Mouse (Mus musculus): ENCODE measurements at regions not wholly inside any gene's neighbourhood (a gene's known extent, or its start where the extent isn't known, plus 50 kb on each side); places are given as distances from the start of the nearest gene placed in this dataset.
A peak's percentile ranks its signal among the peaks of the same experiment; 100 is the strongest.

GRCm38 (mm10) chr15:36888351-36889069 lies 119.1 kb downstream of the Zfp706 start:
- 88% methylated on average over 11 of the region's 11 CpGs for WGBS
- Histone ChIP-seq H3K4me1 (ENCODE audit: control insufficient read depth, insufficient read depth, low read length) (peaks cover 24% of the 10 kb centered on the region), H3K27me3 (ENCODE audit: control insufficient read depth, insufficient read depth, low read length) (no peaks in the 10 kb centered on the region), H3K4me3 (replicated peaks; ENCODE audit: insufficient read depth, low read depth, low read length) (no peak overlapping the region), H3K27ac (ENCODE audit: insufficient read depth, low read length) (no peak overlapping the region)
- TF ChIP-seq POLR2A (IDR thresholded peaks at IDR 0.05; ENCODE audit: borderline replicate concordance, insufficient read depth, low read length) (no peak), CTCF (IDR thresholded peaks at IDR 0.05; ENCODE audit: borderline replicate concordance, insufficient read depth, low read depth, low read length) (no peak)
- no peak for DNase-seq

- peak; percentile 51 to 78 for DNase-seq
- no peak overlapping the region for H3K4me3 ChIP-seq (replicated peaks; ENCODE audit: insufficient read depth, low read depth, low read length)
- peaks cover 9% of the 10 kb centered on the region for H3K4me1 ChIP-seq (ENCODE audit: control insufficient read depth, insufficient read depth, low read length)
- 57% methylated on average over 11 of the region's 11 CpGs for WGBS
- H3K27ac ChIP-seq (ENCODE audit: insufficient read depth, low read length) = no peak overlapping the region
- H3K27me3 ChIP-seq (ENCODE audit: control insufficient read depth, insufficient read depth, low read length) = no peaks in the 10 kb centered on the region
- no peak for TF ChIP-seq POLR2A (IDR thresholded peaks at IDR 0.05; ENCODE audit: borderline replicate concordance, insufficient read depth, low read length)
- no peak for TF ChIP-seq CTCF (IDR thresholded peaks at IDR 0.05; ENCODE audit: borderline replicate concordance, insufficient read depth, low read depth, low read length)
These were observed 122.8 kb downstream of the Zfp706 start for GRCm38 (mm10) chr15:36884671-36885365.

GRCm38 (mm10) chr15:36884074-36884473 lies 123.5 kb downstream of the Zfp706 start:
- TF ChIP-seq POLR2A (IDR thresholded peaks at IDR 0.05; ENCODE audit: borderline replicate concordance, insufficient read depth, low read length) = no peak
- no peak for TF ChIP-seq CTCF (IDR thresholded peaks at IDR 0.05; ENCODE audit: borderline replicate concordance, insufficient read depth, low read depth, low read length)
- Histone ChIP-seq H3K4me1 (ENCODE audit: control insufficient read depth, insufficient read depth, low read length) (peaks cover 9% of the 10 kb centered on the region), H3K27ac (ENCODE audit: insufficient read depth, low read length) (no peak overlapping the region), H3K4me3 (replicated peaks; ENCODE audit: insufficient read depth, low read depth, low read length) (no peak overlapping the region), H3K27me3 (ENCODE audit: control insufficient read depth, insufficient read depth, low read length) (no peaks in the 10 kb centered on the region)
- WGBS = 94% methylated on average over 3 of the region's 3 CpGs
- DNase-seq = no peak

GRCm38 (mm10) chr15:36883156-36883555 lies 124.4 kb downstream of the Zfp706 start:
- no peak overlapping the region for H3K4me3 ChIP-seq (replicated peaks; ENCODE audit: insufficient read depth, low read depth, low read length)
- no peak for DNase-seq
- peaks cover 9% of the 10 kb centered on the region for H3K4me1 ChIP-seq (ENCODE audit: control insufficient read depth, insufficient read depth, low read length)
- no peaks in the 10 kb centered on the region for H3K27me3 ChIP-seq (ENCODE audit: control insufficient read depth, insufficient read depth, low read length)
- no peak overlapping the region for H3K27ac ChIP-seq (ENCODE audit: insufficient read depth, low read length)
- TF ChIP-seq CTCF (IDR thresholded peaks at IDR 0.05; ENCODE audit: borderline replicate concordance, insufficient read depth, low read depth, low read length) (no peak), POLR2A (IDR thresholded peaks at IDR 0.05; ENCODE audit: borderline replicate concordance, insufficient read depth, low read length) (no peak)
- WGBS = 73% methylated on average over 6 of the region's 6 CpGs

- DNase-seq = no peak
- no peak for TF ChIP-seq CTCF (IDR thresholded peaks at IDR 0.05; ENCODE audit: borderline replicate concordance, insufficient read depth, low read depth, low read length)
- TF ChIP-seq POLR2A (IDR thresholded peaks at IDR 0.05; ENCODE audit: borderline replicate concordance, insufficient read depth, low read length) = no peak
- Histone ChIP-seq H3K4me1 (ENCODE audit: control insufficient read depth, insufficient read depth, low read length) (peaks cover 9% of the 10 kb centered on the region), H3K27ac (ENCODE audit: insufficient read depth, low read length) (no peak overlapping the region), H3K4me3 (replicated peaks; ENCODE audit: insufficient read depth, low read depth, low read length) (no peak overlapping the region), H3K27me3 (ENCODE audit: control insufficient read depth, insufficient read depth, low read length) (no peaks in the 10 kb centered on the region)
- WGBS = 78% methylated on average over 2 of the region's 2 CpGs
These were observed 126.0 kb downstream of the Zfp706 start for GRCm38 (mm10) chr15:36881576-36881975.

- Histone ChIP-seq H3K4me1 (ENCODE audit: control insufficient read depth, insufficient read depth, low read length) (peaks cover 9% of the 10 kb centered on the region), H3K27ac (ENCODE audit: insufficient read depth, low read length) (no peak overlapping the region), H3K4me3 (replicated peaks; ENCODE audit: insufficient read depth, low read depth, low read length) (no peak overlapping the region), H3K27me3 (ENCODE audit: control insufficient read depth, insufficient read depth, low read length) (no peaks in the 10 kb centered on the region)
- no peak for DNase-seq
- 100% methylated on average over 3 of the region's 3 CpGs for WGBS
- TF ChIP-seq POLR2A (IDR thresholded peaks at IDR 0.05; ENCODE audit: borderline replicate concordance, insufficient read depth, low read length) (no peak), CTCF (IDR thresholded peaks at IDR 0.05; ENCODE audit: borderline replicate concordance, insufficient read depth, low read depth, low read length) (no peak)
These were observed 127.0 kb downstream of the Zfp706 start for GRCm38 (mm10) chr15:36880602-36881001.

GRCm38 (mm10) chr15:36879587-36879986 lies 128.0 kb downstream of the Zfp706 start:
- DNase-seq = no peak
- TF ChIP-seq POLR2A (IDR thresholded peaks at IDR 0.05; ENCODE audit: borderline replicate concordance, insufficient read depth, low read length) (no peak), CTCF (IDR thresholded peaks at IDR 0.05; ENCODE audit: borderline replicate concordance, insufficient read depth, low read depth, low read length) (no peak)
- H3K4me3 ChIP-seq (replicated peaks; ENCODE audit: insufficient read depth, low read depth, low read length) = no peak overlapping the region
- no peak overlapping the region for H3K27ac ChIP-seq (ENCODE audit: insufficient read depth, low read length)
- WGBS = 89% methylated on average over 7 of the region's 7 CpGs
- H3K27me3 ChIP-seq (ENCODE audit: control insufficient read depth, insufficient read depth, low read length) = no peaks in the 10 kb centered on the region
- H3K4me1 ChIP-seq (ENCODE audit: control insufficient read depth, insufficient read depth, low read length) = no peaks in the 10 kb centered on the region; the same call in 1 of the 2 replicates

GRCm38 (mm10) chr15:36878960-36879359 lies 128.6 kb downstream of the Zfp706 start:
- H3K27me3 ChIP-seq (ENCODE audit: control insufficient read depth, insufficient read depth, low read length) = no peaks in the 10 kb centered on the region

More at GRCm38 (mm10) chr15:36878960-36879359, 128.6 kb downstream of the Zfp706 start:
- DNase-seq = no peak
- Histone ChIP-seq H3K27ac (ENCODE audit: insufficient read depth, low read length) (no peak overlapping the region), H3K4me1 (ENCODE audit: control insufficient read depth, insufficient read depth, low read length) (no peaks in the 10 kb centered on the region), H3K4me3 (replicated peaks; ENCODE audit: insufficient read depth, low read depth, low read length) (no peak overlapping the region)
- TF ChIP-seq CTCF (IDR thresholded peaks at IDR 0.05; ENCODE audit: borderline replicate concordance, insufficient read depth, low read depth, low read length) (no peak), POLR2A (IDR thresholded peaks at IDR 0.05; ENCODE audit: borderline replicate concordance, insufficient read depth, low read length) (no peak)
- 56% methylated on average over 5 of the region's 5 CpGs for WGBS
